11 mouse cellular contexts compared by ENCODE assay signal in genomic region chr8:107437711-107438110, GRCm38 (mm10). TPM values are rescaled to one million over a fixed set of nuclear protein-coding genes. Genes with fewer than 3 reads are reported as not detected.
A peak's percentile ranks its signal among the peaks of the same experiment; 100 is the strongest.
DNase-seq lines count a peak whose midpoint lies in the region; ATAC-seq and TF ChIP-seq lines count a peak whose summit lies in the region.
"Had no signal": no experiment of that assay in that cellular context is flagged by ENCODE, and none has a peak within 500 bp of the region (broad histone marks: within the 10 kb centered on the region; RNA-seq: fewer than 3 reads in every experiment).

No protein-coding gene starts in this region.

- ATAC-seq in hindbrain, embryonic 11.5 days (ENCODE audit: low FRiP score), result no peak
- no peak for ATAC-seq in hindbrain, embryonic 12.5 days (ENCODE audit: low FRiP score)
- no peak for ATAC-seq in kidney, embryonic 16.5 days (ENCODE audit: low FRiP score, low TSS enrichment)
- no peak for ATAC-seq in midbrain, embryonic 13.5 days

- no peak for DNase-seq in hindbrain, embryonic 11.5 days (ENCODE audit: low spot score)
- no peak for DNase-seq in right cerebral cortex, postnatal 14 days
- no peak for DNase-seq in c-Kit-positive CD71-positive TER-119-positive erythroid progenitor cells, embryonic 14.5 days (ENCODE audit: low spot score)
- no peak for DNase-seq in adrenal gland, postnatal 25 days
- DNase-seq: cerebellum, adult 2 months; gastrocnemius, postnatal 10 days had no signal

- TF ChIP-seq POLR2A in bone marrow, adult 2 months (IDR thresholded peaks at IDR 0.05; ENCODE audit: borderline replicate concordance, control insufficient read depth, low read depth, low read length), result no peak

- H3K9ac ChIP-seq in hindbrain, embryonic 11.5 days (ENCODE audit: low read depth, low read length), result 0 out of 2 replicates have a peak overlapping the region, but pooled peaks have one; percentile 7
- no peak overlapping the region for H3K9ac ChIP-seq in hindbrain, embryonic 12.5 days
- no peak overlapping the region for H3K9ac ChIP-seq in kidney, embryonic 16.5 days (replicated peaks; ENCODE audit: low read length)
- no peak overlapping the region for H3K9ac ChIP-seq in midbrain, embryonic 13.5 days (replicated peaks)
- H3K9ac ChIP-seq: embryonic facial prominence, embryonic 15.5 days had no signal

- no peaks in the 10 kb centered on the region for H3K36me3 ChIP-seq in hindbrain, embryonic 11.5 days (ENCODE audit: control insufficient read depth, insufficient read depth, low read length)
- H3K36me3 ChIP-seq in hindbrain, embryonic 12.5 days, result no peaks in the 10 kb centered on the region
- no peaks in the 10 kb centered on the region for H3K36me3 ChIP-seq in kidney, embryonic 16.5 days (ENCODE audit: insufficient read depth, low read length)
- no peaks in the 10 kb centered on the region for H3K36me3 ChIP-seq in midbrain, embryonic 13.5 days
- H3K36me3 ChIP-seq: embryonic facial prominence, embryonic 15.5 days had no signal

- no peaks in the 10 kb centered on the region for H3K27me3 ChIP-seq in hindbrain, embryonic 11.5 days (ENCODE audit: control insufficient read depth, insufficient read depth, low read length)
- no peaks in the 10 kb centered on the region for H3K27me3 ChIP-seq in hindbrain, embryonic 12.5 days
- no peaks in the 10 kb centered on the region for H3K27me3 ChIP-seq in kidney, embryonic 16.5 days (ENCODE audit: insufficient read depth, low read length)
- H3K27me3 ChIP-seq in midbrain, embryonic 13.5 days, result no peaks in the 10 kb centered on the region
- H3K27me3 ChIP-seq: embryonic facial prominence, embryonic 15.5 days had no signal

- H3K4me1 ChIP-seq in hindbrain, embryonic 11.5 days (replicated peaks; ENCODE audit: control insufficient read depth, insufficient read depth, low read length), result peaks cover 2% of the 10 kb centered on the region; the same call in 1 of the 2 replicates
- H3K4me1 ChIP-seq in hindbrain, embryonic 12.5 days, result peaks cover 14% of the 10 kb centered on the region
- H3K4me1 ChIP-seq in bone marrow, adult 2 months (ENCODE audit: control insufficient read depth, insufficient read depth, low read length), result peaks cover 1% of the 10 kb centered on the region; the same call in 1 of the 2 replicates
- peaks cover 18% of the 10 kb centered on the region; the same call in 1 of the 2 replicates for H3K4me1 ChIP-seq in kidney, embryonic 16.5 days (ENCODE audit: insufficient read depth, low read length)
- peaks cover 19% of the 10 kb centered on the region for H3K4me1 ChIP-seq in midbrain, embryonic 13.5 days (replicated peaks)

- TF ChIP-seq CTCF in bone marrow, adult 2 months (IDR thresholded peaks at IDR 0.05; ENCODE audit: control insufficient read depth, insufficient read depth, low read length), result no peak

- no peak overlapping the region for H3K4me3 ChIP-seq in hindbrain, embryonic 11.5 days (ENCODE audit: low read depth, low read length)
- H3K4me3 ChIP-seq in hindbrain, embryonic 12.5 days, result no peak overlapping the region
- H3K4me3 ChIP-seq in bone marrow, adult 2 months (replicated peaks; ENCODE audit: control insufficient read depth, low read depth, low read length), result no peak overlapping the region
- H3K4me3 ChIP-seq in kidney, embryonic 16.5 days (ENCODE audit: low read length), result no peak overlapping the region
- H3K4me3 ChIP-seq in midbrain, embryonic 13.5 days (replicated peaks), result no peak overlapping the region

- no peaks in the 10 kb centered on the region for H3K9me3 ChIP-seq in hindbrain, embryonic 11.5 days (ENCODE audit: control insufficient read depth, low read length)
- no peaks in the 10 kb centered on the region for H3K9me3 ChIP-seq in hindbrain, embryonic 12.5 days (replicated peaks)
- no peaks in the 10 kb centered on the region for H3K9me3 ChIP-seq in kidney, embryonic 16.5 days (ENCODE audit: low read length)
- H3K9me3 ChIP-seq in midbrain, embryonic 13.5 days, result no peaks in the 10 kb centered on the region
- H3K9me3 ChIP-seq: embryonic facial prominence, embryonic 15.5 days had no signal

- 73% methylated on average over 2 of the region's 2 CpGs for WGBS in hindbrain, embryonic 11.5 days
- 70% methylated on average over 2 of the region's 2 CpGs for WGBS in hindbrain, embryonic 12.5 days
- WGBS in bone marrow, adult 2 months, result 58% methylated on average over 2 of the region's 2 CpGs
- WGBS in kidney, embryonic 16.5 days, result 51% methylated on average over 2 of the region's 2 CpGs
- 83% methylated on average over 2 of the region's 2 CpGs for WGBS in midbrain, embryonic 13.5 days

- H3K27ac ChIP-seq in hindbrain, embryonic 11.5 days (ENCODE audit: low read depth, low read length), result no peak overlapping the region
- no peak overlapping the region for H3K27ac ChIP-seq in hindbrain, embryonic 12.5 days
- H3K27ac ChIP-seq in bone marrow, adult 2 months (ENCODE audit: control insufficient read depth, insufficient read depth, low read depth, low read length, poor library complexity), result peak overlapping the region; percentile 28
- peak overlapping the region; percentile 40; the same call in 1 of the 2 replicates for H3K27ac ChIP-seq in kidney, embryonic 16.5 days (ENCODE audit: low read length)
- no peak overlapping the region for H3K27ac ChIP-seq in midbrain, embryonic 13.5 days

- H3K4me2 ChIP-seq in hindbrain, embryonic 11.5 days (replicated peaks; ENCODE audit: low read depth, low read length), result no peak overlapping the region
- no peak overlapping the region for H3K4me2 ChIP-seq in hindbrain, embryonic 12.5 days (replicated peaks)
- H3K4me2 ChIP-seq in kidney, embryonic 16.5 days (replicated peaks; ENCODE audit: low read depth, low read length), result peak overlapping the region; percentile 68
- H3K4me2 ChIP-seq in midbrain, embryonic 13.5 days (replicated peaks), result peak overlapping the region; percentile 74; the same call in 1 of the 2 replicates

RNA-seq across cellular contexts. Expression of gene Wwp2, which starts 1.5 kb away (rescaled TPM):
- 61.2 and 69.5 TPM in 2 replicates for polyA plus RNA-seq in hindbrain, embryonic 11.5 days (2014; fragmentation: Nextera tagmentation; extraction: Ambion mirVana)
- polyA plus RNA-seq in hindbrain, embryonic 12.5 days (2016; fragmentation: Nextera tagmentation; extraction: Ambion mirVana), result 109 and 124 TPM in 2 replicates
- polyA plus RNA-seq in bone marrow, adult 2 months (2011; ENCODE audit: insufficient read depth, insufficient read length, low replicate concordance, missing spikeins), result 61.9 and 103 TPM in 2 replicates
- 44.8 and 50.0 TPM in 2 replicates for polyA plus RNA-seq in kidney, embryonic 16.5 days (2015; fragmentation: Nextera tagmentation; extraction: Ambion mirVana)
- 48.9 and 50.0 TPM in 2 replicates for polyA plus RNA-seq in midbrain, embryonic 13.5 days (2015; fragmentation: Nextera tagmentation; extraction: Ambion mirVana)
- 23.9 and 44.1 TPM in 2 replicates for total RNA-seq in adrenal gland, postnatal 25 days (2021)

RNA-seq across cellular contexts. Expression of gene Nob1, which starts 12.9 kb away (rescaled TPM):
- 78.9 and 80.3 TPM in 2 replicates for polyA plus RNA-seq in hindbrain, embryonic 11.5 days (2014; fragmentation: Nextera tagmentation; extraction: Ambion mirVana)
- 78.3 and 78.9 TPM in 2 replicates for polyA plus RNA-seq in hindbrain, embryonic 12.5 days (2016; fragmentation: Nextera tagmentation; extraction: Ambion mirVana)
- polyA plus RNA-seq in bone marrow, adult 2 months (2011; ENCODE audit: insufficient read depth, insufficient read length, low replicate concordance, missing spikeins), result 20.5 and 28.4 TPM in 2 replicates
- 88.5 and 88.7 TPM in 2 replicates for polyA plus RNA-seq in kidney, embryonic 16.5 days (2015; fragmentation: Nextera tagmentation; extraction: Ambion mirVana)
- polyA plus RNA-seq in midbrain, embryonic 13.5 days (2015; fragmentation: Nextera tagmentation; extraction: Ambion mirVana), result 70.8 and 75.5 TPM in 2 replicates
- total RNA-seq in adrenal gland, postnatal 25 days (2021), result 29.6 and 40.6 TPM in 2 replicates

RNA-seq across cellular contexts. Expression of gene Nqo1, which starts 34.7 kb away (rescaled TPM):
- 5.5 and 7.7 TPM in 2 replicates for polyA plus RNA-seq in hindbrain, embryonic 11.5 days (2014; fragmentation: Nextera tagmentation; extraction: Ambion mirVana)
- polyA plus RNA-seq in hindbrain, embryonic 12.5 days (2016; fragmentation: Nextera tagmentation; extraction: Ambion mirVana), result 6.4 and 8.2 TPM in 2 replicates
- 8.1 and 14.0 TPM in 2 replicates for polyA plus RNA-seq in bone marrow, adult 2 months (2011; ENCODE audit: insufficient read depth, insufficient read length, low replicate concordance, missing spikeins)
- polyA plus RNA-seq in kidney, embryonic 16.5 days (2015; fragmentation: Nextera tagmentation; extraction: Ambion mirVana), result 11.1 and 12.6 TPM in 2 replicates
- 3.3 and 3.7 TPM in 2 replicates for polyA plus RNA-seq in midbrain, embryonic 13.5 days (2015; fragmentation: Nextera tagmentation; extraction: Ambion mirVana)
- total RNA-seq in adrenal gland, postnatal 25 days (2021), result 4.6 and 6.2 TPM in 2 replicates

Comparison
In these comparisons a context has a peak if more than half of its experiments do, and no peak if none do; other contexts are left out.
1. H3K27ac ChIP-seq: peak in bone marrow, adult 2 months (single experiment) and kidney, embryonic 16.5 days (single experiment); none in hindbrain, embryonic 11.5 days (single experiment), hindbrain, embryonic 12.5 days (single experiment) and midbrain, embryonic 13.5 days (single experiment).
2. H3K4me2 ChIP-seq: peak in kidney, embryonic 16.5 days (single experiment) and midbrain, embryonic 13.5 days (single experiment); none in hindbrain, embryonic 11.5 days (single experiment) and hindbrain, embryonic 12.5 days (single experiment).